Mouse (Mus musculus) heart, embryonic 16.5 days (tissue): ENCODE measurements at regions not wholly inside any gene's neighbourhood (a gene's known extent, or its start where the extent isn't known, plus 50 kb on each side); places are given as distances from the start of the nearest gene placed in this dataset.

ENCODE experiments used
- ATAC-seq: fragments of 200-750 bp; cut with Nextera tagmentation; replicated peaks from 2 replicates; pipeline ENCODE4 v1.8.0; 2017; ENCODE audit warnings: moderate number of reproducible peaks; ENCODE audit not compliant: insufficient read depth, low FRiP score; ENCODE audit errors: extremely low read depth
- H3K27ac ChIP-seq: fragments of 300-500 bp; sonication (generic); 2 replicates; pipeline ENCODE4 v1.5.1; 2014; ENCODE audit warnings: mild to moderate bottlenecking, low read length, control low read depth, moderate library complexity
- H3K27me3 ChIP-seq: fragments of 300-500 bp; sonication (generic); 2 replicates; pipeline ENCODE4 v1.6.1; 2014; ENCODE audit warnings: low read length, mixed read lengths; ENCODE audit not compliant: control insufficient read depth, insufficient read depth
- H3K36me3 ChIP-seq: fragments of 300-500 bp; sonication (generic); 2 replicates; pipeline ENCODE4 v1.6.1; 2014; ENCODE audit not compliant: control insufficient read depth, insufficient read depth
- H3K4me1 ChIP-seq: fragments of 300-500 bp; sonication (generic); 2 replicates; pipeline ENCODE4 v1.6.1; 2014; ENCODE audit warnings: low read length, mixed read lengths; ENCODE audit not compliant: control insufficient read depth, insufficient read depth
- H3K4me2 ChIP-seq: fragments of 300-500 bp; sonication (generic); 2 replicates; pipeline ENCODE4 v1.6.1; 2014; ENCODE audit warnings: low read depth, mild to moderate bottlenecking, control low read depth, low read length
- H3K4me3 ChIP-seq: fragments of 300-500 bp; sonication (generic); 2 replicates; pipeline ENCODE4 v1.5.1; 2014; ENCODE audit warnings: mild to moderate bottlenecking, control low read depth, low read length
- H3K9ac ChIP-seq: fragments of 300-500 bp; sonication (generic); 2 replicates; pipeline ENCODE4 v1.6.1; 2014; ENCODE audit warnings: low read length, control low read depth
- H3K9me3 ChIP-seq: fragments of 300-500 bp; sonication (generic); replicated peaks from 2 replicates; pipeline ENCODE4 v1.6.1; 2016; ENCODE audit warnings: low read length; ENCODE audit not compliant: control insufficient read depth
- WGBS: fragments of 180-500 bp; shearing (Covaris S2); extraction: QIAGEN DNeasy Blood & Tissue Kit; methylation state at CpG from one replicate; pipeline ENCODE4 v1.1.7; 2014; 5-methylcytosine and 5-hydroxymethylcytosine counted together

DNA sequence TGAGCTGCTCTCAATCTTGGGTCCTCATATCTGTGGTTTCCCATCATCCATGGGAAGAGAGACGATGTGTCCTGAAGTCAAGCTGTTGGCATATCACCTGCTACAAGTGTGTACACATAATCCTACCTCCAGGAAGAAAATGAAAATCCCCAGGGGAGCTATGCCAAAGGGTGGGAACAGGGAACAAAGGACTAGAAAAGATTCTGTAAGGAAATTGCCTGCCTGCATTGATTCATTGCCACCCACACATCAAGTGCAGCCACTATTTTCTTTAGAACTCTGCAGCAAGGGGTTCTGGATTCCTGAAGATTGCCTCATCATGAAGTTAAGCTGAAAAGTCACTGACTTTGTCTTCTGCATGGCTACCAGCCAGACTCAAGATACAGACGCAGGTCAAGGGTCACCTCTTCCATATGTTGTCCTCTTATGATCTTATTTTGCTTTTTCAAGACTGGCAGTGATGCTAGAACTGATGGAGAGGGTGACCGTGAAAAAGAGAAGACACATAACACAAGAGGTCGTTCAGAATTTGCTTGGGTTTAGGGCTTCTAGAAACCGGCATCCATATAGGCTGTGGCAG is 251.6 kb upstream of the Foxq1 start:
- Histone ChIP-seq H3K9ac (no peak overlapping the region), H3K4me2 (no peak overlapping the region), H3K27ac (no peak overlapping the region), H3K4me1 (no peaks in the 10 kb centered on the region), H3K27me3 (0 out of 2 replicates have a peak, but pooled peaks cover 4% of the 10 kb centered on the region), H3K4me3 (no peak overlapping the region), H3K36me3 (no peaks in the 10 kb centered on the region), H3K9me3 (no peaks in the 10 kb centered on the region)
- no peak for ATAC-seq
- 73% methylated on average over 5 of the region's 5 CpGs for WGBS

DNA sequence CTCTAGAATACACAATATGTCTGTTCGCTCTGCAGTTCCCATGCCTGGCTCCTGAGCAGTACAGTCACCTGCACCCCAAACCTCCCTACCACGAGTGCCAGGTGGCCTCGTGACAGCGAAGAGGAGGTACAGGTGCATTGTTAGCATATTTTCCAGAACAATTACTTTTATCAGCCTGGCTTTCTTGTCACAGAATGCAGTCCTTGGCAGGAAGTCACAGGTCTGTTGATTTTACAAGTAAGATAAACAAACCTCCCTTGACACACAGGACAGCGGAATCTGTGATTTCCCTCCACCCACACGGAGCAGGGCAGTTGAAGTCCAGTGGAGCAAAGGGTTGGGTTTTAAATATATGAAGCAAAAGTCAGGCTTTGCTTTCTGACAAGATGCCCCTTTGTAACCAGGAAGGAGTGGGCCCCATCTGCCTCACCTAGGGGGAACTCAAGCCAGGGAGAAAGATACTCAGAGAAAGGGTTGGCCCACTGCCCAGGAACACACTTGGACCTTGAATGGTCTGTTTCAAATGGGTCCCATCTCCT is 246.8 kb upstream of the Foxq1 start:
- Histone ChIP-seq H3K9ac (no peak overlapping the region), H3K9me3 (no peaks in the 10 kb centered on the region), H3K27me3 (no peaks in the 10 kb centered on the region; the same call in 1 of the 2 replicates), H3K4me1 (no peaks in the 10 kb centered on the region), H3K4me3 (no peak overlapping the region), H3K27ac (no peak overlapping the region), H3K4me2 (no peak overlapping the region), H3K36me3 (no peaks in the 10 kb centered on the region)
- WGBS = 36% methylated on average over 6 of the region's 6 CpGs
- no peak for ATAC-seq

DNA sequence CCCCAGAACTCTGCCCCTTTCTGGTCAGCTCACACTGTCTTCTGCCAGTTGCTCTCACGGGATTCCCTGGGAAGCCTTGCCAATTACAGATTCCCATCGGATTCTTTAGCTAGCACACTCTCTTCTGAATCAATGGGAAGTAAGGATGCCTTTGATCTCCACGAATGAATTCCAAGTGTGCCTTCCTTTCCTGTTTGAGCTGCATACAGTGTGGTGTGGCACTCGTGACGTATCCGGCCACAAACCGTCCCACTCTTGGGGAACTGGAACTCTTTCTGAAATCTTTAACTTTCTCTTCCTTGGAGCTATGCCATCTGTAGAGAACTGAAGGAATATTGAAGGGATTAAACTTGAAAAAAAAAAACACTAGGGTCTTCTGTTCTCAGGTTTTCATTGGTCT is 243.2 kb upstream of the Foxq1 start:
- no peaks in the 10 kb centered on the region for H3K9me3 ChIP-seq
- H3K27ac ChIP-seq = no peak overlapping the region
- H3K9ac ChIP-seq = no peak overlapping the region
- 47% methylated on average over 7 of the region's 7 CpGs for WGBS
- H3K4me2 ChIP-seq = no peak overlapping the region
- no peaks in the 10 kb centered on the region for H3K36me3 ChIP-seq
- H3K4me3 ChIP-seq = no peak overlapping the region
- ATAC-seq = no peak
- H3K4me1 ChIP-seq = no peaks in the 10 kb centered on the region
- peaks cover 2% of the 10 kb centered on the region for H3K27me3 ChIP-seq

DNA sequence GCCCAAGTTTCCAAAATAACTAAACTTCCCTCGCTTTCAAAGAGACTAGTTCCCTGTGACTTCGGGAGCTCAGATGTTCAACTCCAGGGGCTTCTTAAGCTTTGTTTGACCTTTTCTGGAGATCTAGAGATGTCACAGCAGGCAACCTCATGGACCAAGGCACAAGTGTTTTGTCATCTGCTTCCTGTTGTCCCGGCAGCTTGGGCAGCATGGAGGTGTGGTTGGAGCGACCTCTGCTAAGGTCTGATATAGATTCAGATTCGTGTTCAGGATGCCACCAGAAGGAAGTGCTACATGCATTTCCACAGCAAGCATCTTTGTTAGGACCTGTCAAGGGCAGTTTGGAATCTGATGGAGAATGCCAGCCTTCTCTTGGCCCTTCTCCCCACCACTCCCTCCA is 242.1 kb upstream of the Foxq1 start:
- no peak for ATAC-seq
- H3K27me3 ChIP-seq = peaks cover 2% of the 10 kb centered on the region
- H3K9me3 ChIP-seq = no peaks in the 10 kb centered on the region
- no peak overlapping the region for H3K9ac ChIP-seq
- no peak overlapping the region for H3K4me3 ChIP-seq
- WGBS = 57% methylated on average over 5 of the region's 5 CpGs
- no peaks in the 10 kb centered on the region for H3K4me1 ChIP-seq
- no peaks in the 10 kb centered on the region for H3K36me3 ChIP-seq
- H3K4me2 ChIP-seq = 0 out of 2 replicates have a peak overlapping the region, but pooled peaks have one; percentile 6
- no peak overlapping the region for H3K27ac ChIP-seq

DNA sequence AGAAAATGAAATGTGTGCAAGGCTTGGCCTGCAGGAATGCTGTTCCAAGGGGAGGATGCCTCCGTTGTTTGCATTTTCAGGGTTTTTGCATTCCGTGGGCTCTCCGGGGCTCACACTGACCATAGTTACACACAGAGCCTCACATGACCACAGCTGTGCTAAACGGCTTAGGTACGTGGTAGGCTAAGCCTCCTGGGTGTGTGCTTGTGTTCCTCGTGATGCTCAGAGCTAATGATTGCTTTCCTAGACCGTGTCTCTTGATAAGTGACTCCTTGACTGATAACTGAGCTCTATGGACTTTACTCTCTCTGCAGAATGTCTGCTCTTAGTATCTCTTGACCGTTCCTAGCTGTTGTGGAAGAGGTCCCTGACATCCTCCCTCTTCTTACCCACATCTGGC is 238.9 kb upstream of the Foxq1 start:
- Histone ChIP-seq H3K4me1 (no peaks in the 10 kb centered on the region), H3K4me3 (no peak overlapping the region), H3K27ac (no peak overlapping the region), H3K36me3 (no peaks in the 10 kb centered on the region), H3K27me3 (peaks cover 2% of the 10 kb centered on the region), H3K4me2 (no peak overlapping the region), H3K9ac (no peak overlapping the region), H3K9me3 (no peaks in the 10 kb centered on the region)
- 66% methylated on average over 8 of the region's 8 CpGs for WGBS
- ATAC-seq = no peak

DNA sequence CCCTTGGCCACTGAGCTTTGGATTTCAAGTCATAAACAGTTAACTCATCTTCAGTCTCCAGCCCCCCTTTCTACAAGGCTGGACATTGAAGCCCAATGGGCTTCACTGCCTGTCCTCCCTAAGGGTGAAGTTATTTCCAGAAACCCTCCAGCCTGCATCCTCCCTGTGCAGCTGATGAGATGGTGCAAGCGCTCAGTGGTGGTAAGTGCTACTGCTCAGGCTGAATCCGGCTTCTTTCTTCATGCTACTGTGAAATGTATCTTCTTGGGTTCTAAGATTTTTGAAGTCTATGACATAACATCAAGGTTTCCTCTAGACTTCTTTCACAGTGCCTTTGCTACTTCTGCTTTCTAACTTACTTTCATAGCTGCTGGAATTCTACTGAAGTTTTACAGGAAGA is 237.9 kb upstream of the Foxq1 start:
- H3K27me3 ChIP-seq = peaks cover 2% of the 10 kb centered on the region
- H3K4me1 ChIP-seq = no peaks in the 10 kb centered on the region
- H3K9ac ChIP-seq = no peak overlapping the region
- no peak overlapping the region for H3K27ac ChIP-seq
- no peak overlapping the region for H3K4me2 ChIP-seq
- WGBS = 90% methylated on average over 2 of the region's 2 CpGs
- H3K36me3 ChIP-seq = no peaks in the 10 kb centered on the region
- no peak overlapping the region for H3K4me3 ChIP-seq
- H3K9me3 ChIP-seq = no peaks in the 10 kb centered on the region
- no peak for ATAC-seq

DNA sequence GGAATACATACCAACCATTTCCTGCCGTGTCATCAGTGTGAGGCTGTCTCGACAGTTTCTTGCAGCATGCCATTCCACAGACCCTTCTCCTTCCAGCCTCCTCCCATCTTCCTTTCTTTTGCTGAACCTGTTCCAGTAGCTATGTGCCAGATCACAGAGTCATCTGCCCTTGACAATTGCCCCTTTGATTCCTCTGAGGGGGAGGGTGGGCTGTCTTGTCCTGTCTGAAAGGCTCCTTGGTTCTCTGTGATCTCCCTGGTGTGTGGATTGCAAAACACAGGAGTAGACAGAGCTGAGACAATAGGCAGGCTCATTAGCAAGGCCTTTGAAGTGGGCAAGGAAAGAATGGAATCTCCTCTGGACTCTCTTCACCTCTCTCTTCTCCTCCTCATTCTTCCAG is 234.5 kb upstream of the Foxq1 start:
- Histone ChIP-seq H3K27me3 (peaks cover 2% of the 10 kb centered on the region; the same call in 1 of the 2 replicates), H3K27ac (no peak overlapping the region), H3K9me3 (no peaks in the 10 kb centered on the region), H3K36me3 (no peaks in the 10 kb centered on the region), H3K4me3 (no peak overlapping the region), H3K4me1 (0 out of 2 replicates have a peak, but pooled peaks cover under 1% of the 10 kb centered on the region), H3K9ac (no peak overlapping the region), H3K4me2 (no peak overlapping the region)
- no peak for ATAC-seq
- WGBS = 42% methylated on average over 2 of the region's 2 CpGs

DNA sequence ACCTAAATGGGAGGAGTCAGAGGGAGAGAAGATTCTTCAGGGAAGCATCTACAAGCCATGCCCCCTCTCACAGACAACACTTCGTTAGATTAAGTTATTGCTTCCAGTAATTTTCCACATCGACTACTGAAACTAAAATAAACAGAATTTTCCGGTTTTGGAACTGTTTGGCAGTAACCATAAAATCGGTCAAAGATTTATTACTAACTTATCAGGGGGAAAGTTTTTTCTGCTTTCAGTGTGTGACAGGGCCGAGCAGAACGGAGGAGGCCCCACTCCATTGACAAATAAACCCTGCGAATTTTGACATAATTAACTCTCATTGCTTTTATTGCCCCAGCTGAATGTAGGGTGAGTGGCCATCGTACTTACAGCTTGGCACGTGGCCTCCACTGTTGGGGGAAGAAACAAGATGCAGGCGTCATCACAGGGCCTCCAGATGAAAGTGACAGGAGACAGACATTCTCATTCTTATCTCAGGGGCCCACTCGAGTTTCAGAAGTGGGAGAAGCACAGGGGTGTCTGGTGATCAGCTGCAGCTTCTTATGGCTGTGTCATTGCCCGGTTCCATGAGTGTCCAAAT is 229.6 kb upstream of the Foxq1 start:
- ATAC-seq = no peak
- Histone ChIP-seq H3K9ac (no peak overlapping the region), H3K4me1 (0 out of 2 replicates have a peak, but pooled peaks cover 6% of the 10 kb centered on the region), H3K4me2 (no peak overlapping the region), H3K27me3 (peaks cover 2% of the 10 kb centered on the region; the same call in 1 of the 2 replicates), H3K27ac (no peak overlapping the region), H3K36me3 (no peaks in the 10 kb centered on the region), H3K4me3 (no peak overlapping the region), H3K9me3 (no peaks in the 10 kb centered on the region)
- WGBS = 42% methylated on average over 12 of the region's 12 CpGs

DNA sequence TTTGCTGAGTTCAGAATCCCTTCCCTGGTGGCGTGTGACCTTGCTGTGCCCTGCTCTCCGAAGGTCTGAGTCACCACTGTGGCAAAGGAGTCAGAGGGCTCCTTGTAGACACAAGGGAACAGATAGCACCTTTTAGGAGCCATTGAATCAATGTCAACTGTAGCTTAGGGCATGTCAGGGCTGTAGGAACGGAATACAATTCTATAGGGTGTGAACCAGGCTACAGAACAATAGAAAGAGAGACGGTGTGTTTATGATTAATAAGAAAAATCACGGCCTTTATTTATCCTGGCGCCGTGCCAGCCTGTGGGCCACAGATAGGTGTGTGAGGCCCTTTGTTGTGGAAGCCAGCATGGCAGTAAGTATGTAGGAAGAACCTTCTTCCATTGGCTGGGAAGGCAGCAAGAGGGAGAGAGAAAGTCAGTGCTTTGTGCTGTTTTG is 228.4 kb upstream of the Foxq1 start:
- H3K4me1 ChIP-seq = 0 out of 2 replicates have a peak, but pooled peaks cover 6% of the 10 kb centered on the region
- H3K36me3 ChIP-seq = no peaks in the 10 kb centered on the region
- no peak overlapping the region for H3K9ac ChIP-seq
- no peak overlapping the region for H3K4me2 ChIP-seq
- peaks cover 2% of the 10 kb centered on the region; the same call in 1 of the 2 replicates for H3K27me3 ChIP-seq
- H3K4me3 ChIP-seq = no peak overlapping the region
- no peak for ATAC-seq
- 59% methylated on average over 7 of the region's 7 CpGs for WGBS
- no peak overlapping the region for H3K27ac ChIP-seq
- no peaks in the 10 kb centered on the region for H3K9me3 ChIP-seq
